Mouse (Mus musculus): ENCODE results near the gene Taf4. TPM values are rescaled to one million over a fixed set of nuclear protein-coding genes. Genes with fewer than 3 reads are reported as not detected.

Taf4 gene
- total RNA-seq, 2 experiments from 2014 or later, result 17.1 to 17.7 TPM

DNA sequence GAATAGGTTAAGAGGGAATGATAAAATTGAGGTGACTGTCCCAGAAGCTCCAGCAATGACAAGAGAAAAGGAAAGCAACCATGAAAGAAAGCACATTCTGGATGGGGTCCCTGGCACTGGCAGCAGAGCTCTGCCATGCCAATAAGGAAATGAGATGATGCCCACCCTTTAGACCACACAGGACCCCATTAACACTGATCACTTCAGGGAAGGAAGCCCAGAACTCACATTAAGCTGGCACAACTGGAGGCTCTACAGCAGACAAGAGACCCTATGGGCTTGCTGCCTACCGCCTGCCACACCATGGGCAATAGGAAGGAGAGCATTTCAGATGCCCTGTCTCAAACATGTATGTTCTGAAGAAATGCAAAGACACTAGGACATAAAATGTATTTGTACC, 34.8 kb downstream of the Taf4 start:
- DNase-seq, result no peak

DNA sequence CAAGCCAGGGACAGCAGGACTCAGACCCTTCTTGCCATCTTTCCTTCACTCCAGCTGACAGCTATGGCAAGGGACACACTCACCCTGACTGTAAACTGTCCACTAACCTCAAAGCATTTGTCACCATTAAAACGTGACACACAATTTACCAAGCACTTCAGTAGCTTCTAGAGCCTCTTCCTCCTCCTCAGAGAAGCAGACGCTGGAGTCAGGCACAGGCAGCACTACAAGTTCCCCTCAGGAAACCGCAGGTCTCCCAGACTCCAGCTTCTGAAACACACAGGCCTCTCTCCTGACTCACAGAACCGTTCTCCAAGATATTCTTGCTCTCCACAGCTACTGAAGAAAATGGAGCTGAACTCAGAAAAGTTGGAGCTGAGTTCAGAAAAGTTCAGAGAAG, 39.4 kb downstream of the Taf4 start:
- DNase-seq, result no peak

DNA sequence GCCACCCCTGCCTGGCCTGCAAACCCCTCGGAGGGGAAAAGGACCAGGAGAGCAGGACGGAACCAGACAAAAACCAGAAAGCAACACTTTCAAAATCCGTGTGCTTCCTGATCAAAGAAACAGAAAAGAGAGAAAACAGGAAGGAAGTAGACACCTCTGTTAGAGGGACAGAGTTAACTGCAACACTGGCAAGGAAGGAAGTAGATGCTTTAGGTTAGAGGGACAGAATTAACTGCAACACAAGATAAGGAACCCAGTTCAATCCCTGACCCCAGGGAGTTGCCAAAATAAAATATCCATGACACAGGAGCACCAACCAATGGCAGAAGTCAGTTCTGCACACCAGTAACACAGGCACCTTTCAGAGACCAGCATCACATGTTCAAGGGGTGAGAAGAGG, 42.3 kb downstream of the Taf4 start:
- no peak for DNase-seq

DNA sequence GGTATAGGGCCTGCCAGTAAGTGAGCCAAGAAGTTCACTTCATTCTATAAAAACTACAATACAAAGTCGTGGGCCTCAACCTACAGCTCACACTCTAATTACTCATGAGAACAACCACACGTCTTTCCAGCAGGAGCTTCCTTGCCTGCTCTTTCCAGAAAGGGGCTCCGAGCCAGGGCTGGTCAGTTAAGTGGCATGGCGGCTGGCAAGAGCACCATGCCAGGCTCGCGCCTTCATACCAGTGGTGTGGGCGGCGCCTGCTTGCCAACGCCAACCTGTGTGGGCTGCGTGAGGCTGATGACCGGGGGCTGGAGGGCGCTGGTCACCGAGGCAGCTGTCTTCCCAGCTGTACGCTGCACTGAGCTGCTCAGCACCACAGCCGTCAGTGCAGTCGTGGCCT, 44.7 kb downstream of the Taf4 start:
- peak; percentile 42 to 55 for DNase-seq

DNA sequence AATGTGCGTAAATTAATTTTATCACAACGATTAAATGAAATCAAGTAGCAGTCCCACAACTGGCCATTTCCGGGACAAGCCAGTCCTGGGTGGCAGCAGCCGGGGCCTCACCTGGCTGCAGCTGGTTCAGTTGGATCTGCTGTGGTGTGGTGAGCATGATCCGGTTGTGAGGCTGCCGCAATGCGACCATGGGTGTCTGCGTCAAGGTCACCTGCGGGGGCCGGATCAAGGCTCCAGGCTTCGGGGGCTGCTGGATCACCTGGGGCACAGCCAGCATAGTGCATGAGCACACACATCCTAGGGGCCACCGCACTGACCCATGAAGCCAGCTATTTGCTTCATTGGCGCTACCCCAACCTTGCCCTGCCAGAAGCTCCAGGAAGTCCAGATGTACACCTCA, 47.3 kb downstream of the Taf4 start:
- no peak for DNase-seq

DNA sequence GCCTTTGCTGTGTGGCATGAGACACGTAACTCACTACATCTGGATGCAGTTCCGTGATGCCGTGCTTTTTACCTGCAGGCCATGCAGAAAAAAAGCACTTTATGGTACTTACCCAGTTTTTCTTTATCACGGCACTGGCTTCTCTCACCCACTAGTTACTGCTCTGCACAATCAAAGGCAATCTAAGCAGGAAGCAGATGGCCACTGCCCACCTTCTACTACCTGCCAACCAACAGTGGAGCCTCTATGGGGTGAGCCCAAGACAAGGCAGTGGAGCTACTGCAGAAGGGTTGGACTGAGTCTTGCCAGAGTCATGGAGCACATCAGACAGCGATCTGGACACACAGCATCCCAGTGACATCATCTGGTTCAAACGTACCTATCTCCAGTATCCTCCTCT, 52.4 kb downstream of the Taf4 start:
- no peak for DNase-seq

DNA sequence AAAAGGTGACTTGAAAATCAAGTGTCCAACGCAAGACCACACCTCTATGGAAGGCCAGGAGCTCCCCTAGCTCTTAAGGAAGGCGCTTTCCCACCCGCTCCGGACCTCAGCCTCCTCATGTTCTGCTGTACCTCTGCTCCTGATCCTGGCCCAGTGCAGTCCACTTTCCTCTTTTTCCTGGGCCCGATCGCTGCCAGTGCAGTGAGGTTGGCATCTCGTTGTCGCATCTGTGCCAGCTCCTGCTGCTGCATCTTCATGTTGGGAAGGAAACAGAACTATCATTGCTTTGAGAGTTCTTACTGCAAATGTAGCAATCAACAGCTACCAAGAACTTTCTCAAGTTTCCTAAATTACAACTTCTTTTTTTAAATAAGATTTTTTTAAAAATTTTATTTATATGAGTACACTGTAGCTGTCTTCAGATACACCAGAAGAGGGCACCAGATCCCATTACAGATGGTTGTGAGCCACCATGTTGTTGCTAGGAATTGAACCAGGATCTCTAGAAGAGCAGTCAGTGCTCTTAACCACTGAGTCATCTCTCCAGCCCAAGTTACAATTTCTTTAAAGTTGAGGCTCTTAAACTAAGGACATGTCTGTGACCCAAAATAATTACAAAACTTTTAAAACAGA, 55.3 kb downstream of the Taf4 start:
- no peak for DNase-seq

DNA sequence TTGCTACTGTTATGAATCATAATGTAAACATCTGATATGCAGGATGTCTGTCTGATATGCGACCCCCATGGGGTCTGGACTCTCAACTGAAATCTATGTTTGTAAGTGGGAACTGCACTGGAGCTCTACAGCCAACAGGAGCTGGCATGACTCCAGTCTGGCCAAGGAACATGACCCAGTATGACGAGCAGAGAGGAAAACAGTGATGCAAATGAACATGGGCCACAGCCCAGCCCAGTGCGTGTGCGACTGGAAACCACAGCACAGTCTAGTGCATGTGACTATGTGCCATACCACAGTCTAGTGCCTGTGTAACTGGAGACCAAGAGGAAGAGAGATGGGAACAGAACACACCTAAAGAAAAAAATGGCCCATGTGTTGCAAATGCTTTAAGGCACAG, 56.4 kb downstream of the Taf4 start:
- peak; percentile 27 to 36 for DNase-seq

DNA sequence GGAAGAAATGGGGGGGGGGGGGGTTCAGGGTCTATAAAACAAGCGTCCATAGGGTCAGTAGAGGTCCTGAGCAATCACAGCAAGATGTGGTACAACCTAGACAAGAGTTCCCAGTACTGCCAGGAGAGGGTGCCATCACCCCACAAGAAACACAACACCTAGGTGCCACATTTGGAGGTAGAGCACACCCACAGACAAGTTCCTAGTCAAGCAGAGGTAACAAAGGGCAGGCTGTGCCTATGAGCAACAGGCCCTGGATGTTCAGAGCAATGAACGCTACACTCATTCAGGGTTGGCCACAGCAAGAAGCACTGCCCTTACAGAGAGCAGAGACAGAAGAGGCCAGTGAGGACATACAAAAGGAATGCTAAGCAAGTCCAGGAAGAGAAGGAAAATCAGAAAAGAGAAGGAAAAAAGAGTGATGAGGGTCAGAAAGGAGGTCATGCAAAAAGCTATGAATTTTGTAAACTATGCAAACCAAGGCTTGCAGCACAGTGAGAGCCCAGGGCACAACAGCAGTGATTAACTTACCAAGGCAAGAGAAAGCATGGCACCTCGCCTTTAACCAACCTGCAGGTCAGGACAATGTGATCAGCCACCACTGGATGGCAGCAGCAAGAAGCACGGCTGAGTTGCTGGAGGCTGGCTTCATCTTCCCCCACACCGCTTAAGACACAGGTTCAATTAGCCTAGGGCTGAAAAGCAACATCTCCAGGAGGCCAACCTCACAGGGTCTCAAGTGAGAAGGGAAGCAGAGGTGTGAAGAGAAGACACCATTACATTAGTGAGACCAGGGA, 59.4 kb downstream of the Taf4 start:
- DNase-seq, result peak; percentile 61 to 80

DNA sequence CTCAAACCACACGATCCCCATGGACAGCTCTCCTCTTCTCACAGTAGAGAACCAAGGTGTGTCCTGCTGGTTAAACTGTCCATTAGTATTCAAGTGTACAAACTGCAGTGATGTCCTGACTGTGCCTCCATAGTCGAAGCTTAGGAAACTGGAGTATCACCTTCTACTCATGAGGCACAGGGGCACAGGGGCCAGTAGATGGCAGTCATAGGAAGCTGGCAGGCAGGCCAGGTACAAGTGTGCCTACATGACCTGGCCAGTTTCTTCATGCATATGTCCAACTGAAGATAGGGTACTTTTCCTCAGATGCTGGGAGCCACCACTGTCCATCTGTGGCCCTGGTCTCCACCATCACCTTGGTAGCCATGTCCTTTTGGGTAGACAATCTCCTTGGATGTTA, 62.2 kb downstream of the Taf4 start:
- no peak for DNase-seq

DNA sequence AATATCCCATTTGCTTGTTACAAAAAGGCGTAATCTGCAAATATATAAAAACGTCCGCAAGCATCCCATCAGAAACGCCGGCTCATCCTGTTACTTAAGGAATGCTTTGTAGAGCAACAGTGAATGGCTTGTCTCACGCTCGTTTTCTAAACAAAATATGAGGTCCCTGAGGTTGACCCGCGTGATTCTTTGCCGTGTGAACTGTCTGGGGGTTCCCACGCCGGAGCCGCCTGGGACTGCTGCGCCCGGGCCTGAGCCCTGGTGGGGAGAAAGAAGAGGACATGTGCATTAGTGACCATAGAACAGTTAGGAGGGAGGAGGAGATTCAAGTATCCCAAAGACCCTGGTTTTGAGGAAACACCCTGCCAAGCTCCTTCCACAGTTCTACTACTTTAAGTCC, 63.1 kb downstream of the Taf4 start:
- DNase-seq, result no peak

DNA sequence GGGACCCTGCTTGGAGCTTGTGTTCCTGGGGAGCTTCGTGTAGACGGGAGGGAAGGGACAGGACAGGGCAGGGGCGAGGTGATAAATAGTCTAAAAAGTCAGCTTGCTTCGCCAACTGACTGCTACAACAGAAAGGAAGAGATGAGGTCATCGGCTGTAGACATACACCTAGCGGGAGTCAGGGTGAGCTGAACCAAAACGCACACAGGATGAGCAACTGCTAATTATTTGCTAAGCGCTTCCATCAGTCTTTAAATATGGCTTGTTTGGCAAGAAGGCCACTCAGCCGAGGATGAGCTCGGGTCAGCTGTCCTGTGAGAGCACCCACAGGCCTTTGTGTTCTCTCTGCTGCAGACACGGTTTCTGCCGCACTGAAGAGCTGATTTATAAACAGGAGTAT, 63.5 kb downstream of the Taf4 start:
- DNase-seq, result no peak

DNA sequence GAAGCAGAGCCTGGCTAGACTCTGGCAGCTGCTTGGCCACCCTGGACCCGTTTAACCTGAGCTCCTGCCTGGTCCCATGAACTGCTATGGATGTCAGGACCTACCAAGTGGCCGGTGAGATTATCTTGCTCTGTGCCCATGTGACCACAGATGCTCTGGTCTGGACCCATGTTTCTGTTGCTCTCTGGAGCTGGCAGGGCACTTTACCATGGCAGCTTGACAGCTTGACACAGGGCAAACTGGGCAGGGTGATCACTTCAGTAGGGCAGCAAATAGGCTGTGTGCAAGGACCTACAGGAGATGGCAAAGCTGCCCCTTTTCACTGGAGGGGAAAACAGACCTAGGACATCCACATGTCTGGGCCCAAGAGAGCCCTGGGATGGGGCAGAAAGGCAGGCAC, 79.5 kb downstream of the Taf4 start:
- peak; percentile 14 to 20 for DNase-seq

DNA sequence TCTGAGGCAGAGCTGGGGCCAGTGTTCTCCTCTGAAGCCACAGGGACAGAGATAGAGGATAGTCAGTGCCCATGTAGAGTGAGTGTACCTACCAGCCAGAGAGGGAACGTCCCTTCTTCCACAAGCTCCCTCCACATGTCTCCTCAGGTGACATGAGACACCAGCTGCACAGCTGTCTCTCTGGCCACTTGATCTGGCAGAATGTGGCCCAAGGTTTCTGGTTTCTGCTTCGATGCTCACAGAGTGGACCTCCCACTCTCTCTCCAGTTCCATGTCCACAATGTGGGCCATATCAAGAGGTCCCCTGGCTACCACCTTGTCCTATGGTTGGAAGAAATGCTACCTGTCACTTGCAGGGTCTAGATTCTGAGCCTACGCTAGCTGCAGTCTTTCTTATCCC, 85.4 kb downstream of the Taf4 start:
- no peak for DNase-seq

DNA sequence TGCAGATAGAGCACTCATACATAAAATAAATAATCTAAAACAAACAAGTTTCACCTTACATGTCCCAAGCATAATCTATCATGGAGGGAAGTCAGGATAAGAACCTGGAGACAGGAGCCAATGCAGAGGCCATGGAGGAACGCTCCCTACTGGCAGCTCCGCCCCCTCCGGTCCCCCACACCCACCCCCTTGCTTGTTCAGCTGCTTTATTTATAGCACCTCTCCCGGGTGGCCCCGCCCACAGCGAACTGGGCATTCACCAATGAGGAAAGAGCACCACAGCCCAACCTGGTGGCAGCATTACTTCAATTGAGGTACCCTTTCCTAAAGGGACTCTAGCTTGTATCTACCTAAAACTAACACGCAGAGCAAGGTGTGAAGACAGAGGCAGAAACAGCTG, 91.9 kb downstream of the Taf4 start:
- DNase-seq, result no peak

DNA sequence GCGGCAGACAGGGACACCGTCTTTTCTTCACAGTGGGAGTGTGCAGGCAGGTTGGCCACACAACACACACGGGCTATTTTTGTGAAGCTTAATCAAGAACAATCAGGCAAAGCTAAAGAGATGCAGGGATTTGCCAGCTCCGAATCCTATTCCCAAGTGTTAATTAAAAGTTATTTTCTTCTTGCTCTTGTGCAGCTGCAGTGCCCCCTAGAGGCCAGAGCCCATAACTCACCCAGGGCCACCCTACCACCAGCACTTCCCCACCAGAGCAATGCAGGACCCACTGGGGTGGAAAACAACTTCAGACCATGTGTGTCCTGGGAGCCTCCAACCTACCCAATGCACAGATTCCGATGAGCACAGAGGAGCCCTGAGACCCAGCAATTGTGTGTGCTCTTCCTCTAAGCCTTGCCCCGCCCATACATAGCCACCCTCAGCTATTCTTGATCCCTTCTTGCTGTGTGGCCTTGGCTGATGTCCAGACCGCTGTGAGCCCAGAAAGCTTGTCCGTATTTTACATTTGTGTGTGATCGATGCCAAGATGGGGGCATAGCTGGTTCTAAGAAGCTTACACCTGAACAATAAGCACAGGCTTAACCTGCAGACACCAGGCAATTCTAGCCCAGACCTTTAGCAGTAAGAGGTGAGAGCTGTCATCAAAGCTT, 98.8 kb downstream of the Taf4 start:
- DNase-seq, result peak in 1 of 2 experiments; percentile 48

DNA sequence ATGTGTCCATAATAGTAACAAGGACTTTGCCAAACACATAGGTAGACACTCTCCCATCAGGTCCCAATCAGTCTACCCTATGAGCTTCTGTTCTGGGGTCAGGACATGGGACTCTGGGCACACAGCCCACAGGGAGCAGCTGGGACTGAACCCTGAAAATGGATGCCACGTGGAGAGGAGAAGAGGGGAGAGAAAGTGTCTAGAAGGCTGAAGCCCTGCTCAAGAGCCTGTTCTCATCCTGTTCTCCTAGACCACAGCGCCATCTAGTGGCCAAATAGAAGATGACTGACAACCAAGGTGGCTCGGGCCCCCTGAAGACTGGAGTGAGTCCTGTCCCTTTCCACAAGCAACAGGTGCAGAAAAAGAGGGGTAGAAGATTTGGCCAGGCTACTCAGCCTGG, 101.3 kb downstream of the Taf4 start:
- DNase-seq, result peak; percentile 49 to 81

DNA sequence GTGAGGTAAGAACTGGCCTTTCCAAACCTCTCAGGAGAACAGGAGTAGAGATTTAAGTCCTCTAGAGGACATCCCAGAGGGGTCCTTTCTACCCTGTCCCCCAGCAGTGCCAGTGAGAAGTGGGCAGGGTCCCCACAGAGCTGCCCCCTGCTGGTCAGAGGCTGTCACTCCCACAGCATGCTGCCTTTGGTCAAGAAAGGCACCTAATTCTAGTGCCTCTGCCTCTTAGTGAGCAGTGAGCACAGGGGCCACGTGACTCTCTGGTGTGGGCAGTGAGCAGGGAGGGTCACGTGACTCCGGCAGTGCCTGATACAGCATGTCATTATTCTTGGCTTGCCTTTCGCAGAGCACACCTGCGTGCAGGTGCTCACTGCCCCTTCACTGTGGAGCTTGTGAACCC, 103.1 kb downstream of the Taf4 start:
- peak in 1 of 2 experiments; percentile 18 for DNase-seq

DNA sequence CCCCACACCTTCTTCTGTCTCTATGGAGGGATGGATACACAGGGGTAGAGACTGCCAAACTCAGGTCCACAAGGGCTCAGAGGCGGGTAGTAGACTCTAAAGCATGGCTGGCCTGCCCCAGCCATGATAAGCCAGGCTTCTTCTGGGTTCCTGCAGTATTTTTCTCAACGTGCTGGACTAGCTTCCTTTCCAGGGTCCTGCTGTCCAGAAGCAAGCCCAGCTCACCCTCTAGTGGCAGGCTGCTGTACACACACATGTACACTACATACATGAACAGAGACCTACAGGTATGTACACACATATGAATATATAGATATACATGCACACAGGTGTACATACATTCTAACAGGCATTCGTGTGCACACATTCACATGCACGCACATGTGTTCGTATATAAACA, 103.7 kb downstream of the Taf4 start:
- DNase-seq, result peak in 1 of 2 experiments; percentile 19

DNA sequence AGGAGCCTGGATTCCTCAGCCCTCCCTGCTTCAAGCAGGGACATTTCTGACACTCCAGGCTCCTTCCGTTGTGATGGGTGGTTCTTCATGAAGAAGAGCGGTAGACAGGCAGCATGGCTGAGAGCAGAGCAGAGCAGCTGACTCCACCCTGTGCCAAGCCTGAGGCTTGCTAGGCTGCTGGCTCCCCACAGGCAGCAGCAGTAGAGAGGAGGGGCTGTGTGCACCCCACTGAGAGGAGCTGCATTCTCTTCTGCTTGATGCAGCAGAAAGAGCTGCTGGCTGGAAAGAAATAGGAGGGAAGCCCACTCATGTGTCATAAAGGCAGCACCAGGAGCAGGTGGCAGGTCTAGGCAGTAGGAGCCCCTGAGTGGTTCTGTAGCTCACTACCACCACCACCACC, 106.6 kb downstream of the Taf4 start:
- DNase-seq, result no peak

DNA sequence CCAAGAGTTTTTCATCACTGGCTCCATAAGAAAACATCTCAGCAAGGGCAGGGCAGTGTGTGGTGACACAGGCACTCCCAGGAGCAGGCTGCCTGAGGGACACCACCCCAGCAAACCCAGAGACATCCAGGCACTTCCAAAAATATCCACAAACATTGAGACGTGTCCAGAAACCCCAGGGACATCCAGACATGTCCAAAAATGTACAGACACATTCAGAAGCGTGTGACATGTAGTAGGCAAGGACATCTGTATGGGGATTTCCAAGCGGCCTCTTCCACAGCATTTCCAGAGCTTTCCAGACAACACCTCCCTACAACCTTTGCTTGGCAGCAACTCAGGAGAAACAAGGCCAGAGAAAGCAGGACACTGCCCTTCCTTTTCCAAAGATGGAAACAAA, 108.8 kb downstream of the Taf4 start:
- peak; percentile 41 to 54 for DNase-seq

DNA sequence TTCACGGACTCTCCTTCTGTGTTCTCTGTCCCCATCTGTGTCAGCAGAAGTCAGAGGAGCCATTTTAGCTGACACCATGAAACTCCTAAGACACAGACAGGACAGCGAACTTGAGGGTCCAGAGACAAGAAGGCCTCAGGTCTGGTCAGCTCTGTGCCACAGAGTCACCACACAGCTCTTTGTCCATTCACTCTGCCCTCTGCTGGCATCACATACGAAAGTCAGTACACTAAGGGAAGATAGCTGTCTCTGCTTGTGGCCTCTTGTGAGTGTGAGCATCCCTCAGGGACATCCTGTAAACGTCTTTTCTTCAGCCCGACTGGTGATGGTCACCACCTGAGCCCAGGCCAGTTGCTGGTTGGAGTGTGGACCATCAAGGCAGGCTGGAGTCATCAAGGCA, 111.3 kb downstream of the Taf4 start:
- no peak for DNase-seq

DNA sequence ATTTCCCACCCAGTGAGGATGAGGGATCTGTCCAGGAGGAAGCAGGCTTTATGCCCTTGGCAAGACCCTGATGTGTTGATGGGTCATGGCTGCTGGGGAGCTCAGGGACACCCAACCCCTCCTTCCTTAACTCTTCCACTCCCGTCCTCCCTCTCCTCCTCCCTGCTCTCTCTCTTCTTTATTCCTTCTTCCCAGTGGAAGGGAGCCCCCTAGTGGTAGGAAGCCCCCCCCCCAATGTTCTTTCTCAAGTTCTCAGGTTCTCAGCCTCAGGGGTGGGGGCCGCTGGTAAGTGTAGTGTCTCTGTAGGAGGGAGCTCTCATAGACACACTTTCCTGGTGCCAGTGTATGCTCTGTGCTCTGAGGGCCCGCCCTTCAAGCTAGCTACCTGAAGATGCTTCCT, 113.2 kb downstream of the Taf4 start:
- DNase-seq, result peak in 1 of 2 experiments; percentile 22

DNA sequence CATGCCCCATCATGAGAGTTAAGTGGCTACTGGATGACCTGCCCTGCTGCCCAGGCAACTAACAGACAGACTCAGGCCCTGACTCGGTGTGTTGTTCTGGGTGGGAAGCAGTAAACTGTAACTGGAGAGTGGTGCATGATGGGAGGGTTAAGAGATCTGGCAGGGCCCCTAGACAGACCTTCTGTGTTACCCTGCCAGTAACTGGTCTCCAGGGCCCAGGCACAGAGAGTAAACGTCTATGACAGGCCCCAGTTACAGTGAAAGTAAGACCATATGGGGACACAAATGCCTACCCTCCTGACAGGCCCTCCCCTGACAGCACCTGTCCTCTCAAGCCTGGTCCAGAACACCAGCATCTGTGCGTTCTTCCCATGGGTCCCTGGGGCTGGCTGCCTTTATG, 113.8 kb downstream of the Taf4 start:
- DNase-seq, result no peak
